Mouse (Mus musculus) midbrain, embryonic 15.5 days (tissue): ENCODE measurements at regions not wholly inside any gene's neighbourhood (a gene's known extent, or its start where the extent isn't known, plus 50 kb on each side); places are given as distances from the start of the nearest gene placed in this dataset.

Experiments used
- ATAC-seq: fragments of 200-750 bp; cut with Nextera tagmentation; replicated peaks from 2 replicates; pipeline ENCODE4 v1.8.0; 2017; ENCODE audit warnings: moderate TSS enrichment
- H3K27ac ChIP-seq: fragments of 300-500 bp; sonication (generic); 2 replicates; pipeline ENCODE4 v1.5.1; 2015; ENCODE audit warnings: mild to moderate bottlenecking, inconsistent platforms
- H3K27me3 ChIP-seq: fragments of 300-500 bp; sonication (generic); replicated peaks from 2 replicates; pipeline ENCODE4 v1.6.1; 2015; ENCODE audit warnings: inconsistent platforms
- H3K36me3 ChIP-seq: fragments of 300-500 bp; sonication (generic); replicated peaks from 2 replicates; pipeline ENCODE4 v1.6.1; 2015; ENCODE audit warnings: inconsistent platforms
- H3K4me1 ChIP-seq: fragments of 300-500 bp; sonication (generic); 2 replicates; pipeline ENCODE4 v1.6.1; 2015; ENCODE audit warnings: inconsistent platforms
- H3K4me2 ChIP-seq: fragments of 300-500 bp; sonication (generic); 2 replicates; pipeline ENCODE4 v1.6.1; 2015; ENCODE audit warnings: inconsistent platforms, mild to moderate bottlenecking, moderate library complexity
- H3K4me3 ChIP-seq: fragments of 300-500 bp; sonication (generic); 2 replicates; pipeline ENCODE4 v1.5.1; 2015; ENCODE audit warnings: mild to moderate bottlenecking, inconsistent platforms
- H3K9ac ChIP-seq: fragments of 300-500 bp; sonication (generic); 2 replicates; pipeline ENCODE4 v1.6.1; 2015; ENCODE audit warnings: mild to moderate bottlenecking, inconsistent platforms
- H3K9me3 ChIP-seq: fragments of 300-500 bp; sonication (generic); 2 replicates; pipeline ENCODE4 v1.6.1; 2016; ENCODE audit warnings: inconsistent platforms
- WGBS: fragments of 180-500 bp; shearing (Covaris S2); methylation state at CpG from one replicate; pipeline ENCODE4 v1.1.7; 2015; ENCODE audit warnings: mixed read lengths; 5-methylcytosine and 5-hydroxymethylcytosine counted together

DNA sequence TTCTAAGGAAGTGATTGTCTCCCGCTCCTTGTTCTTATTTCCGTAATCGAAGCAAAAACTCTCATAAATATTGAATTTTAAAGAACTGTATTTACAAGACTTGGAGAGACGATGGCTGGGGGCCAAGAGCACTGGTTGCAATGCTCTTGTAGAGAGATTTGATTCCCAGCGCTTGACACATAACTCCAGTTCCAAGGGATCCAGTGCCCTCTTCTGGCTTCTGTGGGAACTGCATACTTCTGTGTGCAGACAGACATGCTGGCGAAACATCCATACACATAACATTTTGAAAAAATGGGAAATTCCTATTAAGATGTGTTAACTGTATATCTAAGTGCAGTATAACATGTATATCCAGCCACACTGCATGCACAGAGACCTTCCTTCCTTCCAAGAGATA is 266.3 kb downstream of the Pax3 start:
- no peak for ATAC-seq
- 91% methylated on average over 6 of the region's 6 CpGs for WGBS
- Histone ChIP-seq H3K27me3 (no peaks in the 10 kb centered on the region), H3K4me2 (no peak overlapping the region), H3K36me3 (no peaks in the 10 kb centered on the region), H3K4me3 (no peak overlapping the region), H3K4me1 (no peaks in the 10 kb centered on the region), H3K9me3 (no peaks in the 10 kb centered on the region), H3K9ac (no peak overlapping the region), H3K27ac (no peak overlapping the region)

DNA sequence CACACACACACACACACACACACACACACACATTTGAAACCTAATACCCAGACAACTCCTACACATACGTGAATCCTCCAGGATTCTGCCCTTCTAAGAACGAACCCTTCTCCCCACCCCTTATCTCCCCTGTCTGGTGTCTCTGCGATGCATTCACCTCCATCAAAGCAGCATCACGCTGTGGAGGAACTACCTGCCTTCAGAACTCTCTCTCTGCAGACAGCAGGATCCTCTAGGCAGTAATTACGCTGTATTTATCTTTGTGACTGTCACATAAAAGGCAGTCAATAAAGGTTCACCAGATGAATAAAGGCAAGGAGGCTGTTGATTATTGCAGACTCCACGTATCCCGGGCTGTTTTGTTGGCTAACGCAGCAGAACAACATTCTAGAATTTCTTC is 267.4 kb downstream of the Pax3 start:
- H3K4me2 ChIP-seq: no peak overlapping the region
- H3K4me3 ChIP-seq: no peak overlapping the region
- H3K4me1 ChIP-seq: no peaks in the 10 kb centered on the region
- H3K36me3 ChIP-seq: no peaks in the 10 kb centered on the region
- H3K27me3 ChIP-seq: no peaks in the 10 kb centered on the region
- 37% methylated on average over 8 of the region's 8 CpGs for WGBS
- H3K27ac ChIP-seq: no peak overlapping the region
- ATAC-seq: 0 out of 2 replicates have a peak, but pooled peaks have one; percentile 33
- no peak overlapping the region for H3K9ac ChIP-seq
- H3K9me3 ChIP-seq: no peaks in the 10 kb centered on the region

DNA sequence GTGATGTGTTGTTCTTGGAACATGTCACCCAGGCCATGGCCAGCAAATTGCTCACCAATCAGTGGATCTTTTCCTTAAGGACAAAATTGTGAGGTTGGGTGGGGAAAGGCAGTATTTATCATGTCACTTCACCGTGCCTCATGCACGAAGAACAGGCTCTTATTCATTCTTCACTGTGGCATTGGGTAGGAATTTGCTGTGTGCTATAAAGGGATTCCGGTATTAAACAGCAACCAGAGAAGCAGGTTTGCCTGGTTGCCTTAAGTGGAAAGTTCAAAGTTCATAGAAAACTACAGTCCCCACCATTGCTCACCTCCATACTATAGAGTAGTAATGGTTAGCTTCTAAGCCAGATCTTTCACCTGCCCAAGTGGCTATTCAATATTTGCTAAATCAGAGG is 270.8 kb downstream of the Pax3 start:
- no peaks in the 10 kb centered on the region for H3K27me3 ChIP-seq
- no peak overlapping the region for H3K4me2 ChIP-seq
- ATAC-seq: no peak
- no peak overlapping the region for H3K9ac ChIP-seq
- H3K4me3 ChIP-seq: no peak overlapping the region
- H3K27ac ChIP-seq: no peak overlapping the region
- H3K36me3 ChIP-seq: no peaks in the 10 kb centered on the region
- no peaks in the 10 kb centered on the region for H3K9me3 ChIP-seq
- 95% methylated on average over 3 of the region's 3 CpGs for WGBS
- H3K4me1 ChIP-seq: no peaks in the 10 kb centered on the region

DNA sequence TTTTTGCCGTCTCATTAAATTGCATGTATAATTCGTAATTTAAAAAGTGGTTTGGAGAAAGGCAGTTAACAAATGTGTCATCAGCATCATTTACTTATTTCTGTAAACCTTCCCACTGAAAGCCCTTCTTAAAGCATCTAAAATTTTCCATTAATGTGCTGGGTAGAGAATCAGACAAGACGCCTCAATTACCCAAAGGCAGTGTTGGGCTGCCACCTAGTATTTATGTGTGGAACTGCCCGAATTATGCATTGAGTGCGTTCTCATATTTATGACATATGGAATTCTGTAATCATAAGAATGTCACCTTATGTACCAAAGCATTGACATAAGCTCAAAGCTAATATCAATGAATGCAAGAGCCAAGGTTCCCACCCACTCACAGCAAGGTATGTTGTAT is 300.7 kb downstream of the Pax3 start:
- Histone ChIP-seq H3K27me3 (peaks cover 5% of the 10 kb centered on the region; the same call in 1 of the 2 replicates), H3K4me3 (no peak overlapping the region), H3K4me1 (no peaks in the 10 kb centered on the region), H3K4me2 (no peak overlapping the region), H3K27ac (no peak overlapping the region), H3K36me3 (no peaks in the 10 kb centered on the region), H3K9ac (no peak overlapping the region), H3K9me3 (no peaks in the 10 kb centered on the region)
- peak; percentile 67; the same call in 1 of the 2 replicates for ATAC-seq
- 53% methylated on average over 5 of the region's 5 CpGs for WGBS

DNA sequence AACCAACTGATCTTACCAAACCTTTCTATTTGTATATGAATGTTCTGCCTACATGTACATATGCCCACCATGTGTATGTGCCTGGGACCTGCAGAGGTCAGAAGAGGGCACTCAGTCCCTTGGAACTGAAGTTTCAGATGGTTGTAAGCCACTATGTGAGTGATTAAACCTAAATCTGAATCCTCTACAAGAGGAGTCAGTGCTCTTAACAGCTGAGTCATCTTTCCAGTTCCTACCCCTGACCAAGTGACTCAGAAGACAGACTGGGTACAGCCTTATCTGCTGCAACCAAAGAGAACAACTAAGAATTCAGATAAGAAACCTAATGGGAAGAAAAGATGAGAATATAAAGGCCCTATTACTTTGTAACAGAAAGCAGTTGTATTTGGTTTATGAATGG is 317.9 kb downstream of the Pax3 start:
- H3K27ac ChIP-seq: no peak overlapping the region
- H3K36me3 ChIP-seq: no peaks in the 10 kb centered on the region
- ATAC-seq: no peak
- H3K9me3 ChIP-seq: no peaks in the 10 kb centered on the region
- no peaks in the 10 kb centered on the region for H3K4me1 ChIP-seq
- no peak overlapping the region for H3K4me3 ChIP-seq
- H3K4me2 ChIP-seq: no peak overlapping the region
- no peaks in the 10 kb centered on the region for H3K27me3 ChIP-seq
- no peak overlapping the region for H3K9ac ChIP-seq

GRCm38 (mm10) chr1:77870125-77870524 is 326.8 kb downstream of the Pax3 start:
- no peak overlapping the region for H3K27ac ChIP-seq
- H3K9ac ChIP-seq: no peak overlapping the region
- no peak for ATAC-seq
- WGBS: 65% methylated on average over 2 of the region's 2 CpGs
- H3K4me2 ChIP-seq: no peak overlapping the region
- no peaks in the 10 kb centered on the region for H3K36me3 ChIP-seq
- H3K9me3 ChIP-seq: no peaks in the 10 kb centered on the region
- no peaks in the 10 kb centered on the region for H3K4me1 ChIP-seq
- H3K27me3 ChIP-seq: no peaks in the 10 kb centered on the region
- no peak overlapping the region for H3K4me3 ChIP-seq

GRCm38 (mm10) chr1:77869174-77869573 is 327.8 kb downstream of the Pax3 start:
- no peaks in the 10 kb centered on the region for H3K27me3 ChIP-seq
- WGBS: 43% methylated on average over 1 of the region's 1 CpGs
- no peaks in the 10 kb centered on the region for H3K9me3 ChIP-seq
- no peak overlapping the region for H3K9ac ChIP-seq
- peak; percentile 75; the same call in 1 of the 2 replicates for ATAC-seq
- no peak overlapping the region for H3K4me2 ChIP-seq
- no peak overlapping the region for H3K4me3 ChIP-seq
- H3K27ac ChIP-seq: no peak overlapping the region
- H3K36me3 ChIP-seq: no peaks in the 10 kb centered on the region
- H3K4me1 ChIP-seq: no peaks in the 10 kb centered on the region

- no peak overlapping the region for H3K4me2 ChIP-seq
- H3K4me3 ChIP-seq: no peak overlapping the region
- 90% methylated on average over 9 of the region's 9 CpGs for WGBS
- ATAC-seq: no peak
- no peaks in the 10 kb centered on the region for H3K36me3 ChIP-seq
- H3K4me1 ChIP-seq: no peaks in the 10 kb centered on the region
- no peaks in the 10 kb centered on the region for H3K27me3 ChIP-seq
- H3K27ac ChIP-seq: no peak overlapping the region
- no peak overlapping the region for H3K9ac ChIP-seq
- no peaks in the 10 kb centered on the region for H3K9me3 ChIP-seq
Measured at GRCm38 (mm10) chr1:77859931-77860330, 337.0 kb downstream of the Pax3 start.

DNA sequence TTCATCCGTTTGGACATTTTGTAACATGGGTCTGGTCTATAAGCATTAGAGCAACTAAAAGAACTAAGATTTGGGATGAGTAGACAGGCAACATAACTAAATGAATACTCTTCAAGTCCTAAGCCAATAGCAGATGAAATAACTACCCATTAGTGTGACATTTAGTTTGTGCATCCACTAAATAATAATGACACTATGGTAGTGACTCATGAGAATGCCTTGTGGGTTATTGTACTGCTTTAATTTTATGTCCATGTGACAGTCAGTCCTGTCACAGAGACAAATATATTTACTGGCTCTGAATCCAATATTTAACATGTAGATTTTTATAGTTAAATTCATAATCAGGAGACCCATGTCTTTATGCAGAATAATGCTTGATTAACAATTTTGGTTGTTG is 339.5 kb upstream of the Epha4 start:
- H3K27ac ChIP-seq: no peak overlapping the region
- H3K4me3 ChIP-seq: no peak overlapping the region
- no peak overlapping the region for H3K4me2 ChIP-seq
- 86% methylated on average over 1 of the region's 1 CpGs for WGBS
- no peak overlapping the region for H3K9ac ChIP-seq
- H3K4me1 ChIP-seq: no peaks in the 10 kb centered on the region
- no peaks in the 10 kb centered on the region for H3K9me3 ChIP-seq
- no peak for ATAC-seq
- no peaks in the 10 kb centered on the region for H3K36me3 ChIP-seq
- no peaks in the 10 kb centered on the region for H3K27me3 ChIP-seq

- Histone ChIP-seq H3K9me3 (no peaks in the 10 kb centered on the region), H3K36me3 (no peaks in the 10 kb centered on the region), H3K27ac (no peak overlapping the region), H3K27me3 (no peaks in the 10 kb centered on the region), H3K4me2 (no peak overlapping the region), H3K9ac (no peak overlapping the region), H3K4me1 (peaks cover 8% of the 10 kb centered on the region; the same call in 1 of the 2 replicates), H3K4me3 (no peak overlapping the region)
- 65% methylated on average over 9 of the region's 9 CpGs for WGBS
- ATAC-seq: no peak
Measured at GRCm38 (mm10) chr1:77847766-77848615, 333.1 kb upstream of the Epha4 start.

- no peak for ATAC-seq
- 77% methylated on average over 12 of the region's 12 CpGs for WGBS
- no peak overlapping the region for H3K4me2 ChIP-seq
- H3K27ac ChIP-seq: no peak overlapping the region
- peaks cover 8% of the 10 kb centered on the region; the same call in 1 of the 2 replicates for H3K4me1 ChIP-seq
- H3K4me3 ChIP-seq: no peak overlapping the region
- H3K9ac ChIP-seq: no peak overlapping the region
- no peaks in the 10 kb centered on the region for H3K27me3 ChIP-seq
- no peaks in the 10 kb centered on the region for H3K9me3 ChIP-seq
- no peaks in the 10 kb centered on the region for H3K36me3 ChIP-seq
Measured at GRCm38 (mm10) chr1:77846039-77846727, 331.3 kb upstream of the Epha4 start.

DNA sequence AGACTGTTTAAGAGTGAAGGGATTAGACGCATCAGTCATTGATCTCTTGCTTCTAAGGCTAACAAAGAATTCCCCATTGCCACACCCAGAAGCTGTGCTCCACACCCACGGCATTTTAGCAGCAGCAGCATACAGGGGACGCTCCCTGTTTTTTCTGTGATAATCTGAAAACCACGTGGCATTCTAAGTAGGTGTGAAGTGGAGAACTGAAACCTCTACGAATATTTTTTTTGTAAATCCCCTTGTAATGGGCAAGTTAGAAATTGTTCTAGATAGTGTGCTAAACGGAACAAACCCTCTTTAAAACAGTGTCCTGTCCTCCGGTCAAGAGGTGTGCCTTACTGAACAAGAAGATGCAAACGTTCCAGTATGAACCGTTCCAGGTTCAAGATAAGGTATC is 325.8 kb upstream of the Epha4 start:
- H3K27ac ChIP-seq: no peak overlapping the region
- no peak overlapping the region for H3K4me2 ChIP-seq
- H3K36me3 ChIP-seq: no peaks in the 10 kb centered on the region
- WGBS: 62% methylated on average over 9 of the region's 9 CpGs
- H3K4me1 ChIP-seq: 0 out of 2 replicates have a peak, but pooled peaks cover 4% of the 10 kb centered on the region
- no peak for ATAC-seq
- no peaks in the 10 kb centered on the region for H3K9me3 ChIP-seq
- no peak overlapping the region for H3K4me3 ChIP-seq
- H3K27me3 ChIP-seq: no peaks in the 10 kb centered on the region
- no peak overlapping the region for H3K9ac ChIP-seq

GRCm38 (mm10) chr1:77832174-77832573 is 317.3 kb upstream of the Epha4 start:
- H3K9me3 ChIP-seq: no peaks in the 10 kb centered on the region
- H3K4me3 ChIP-seq: no peak overlapping the region
- H3K4me1 ChIP-seq: no peaks in the 10 kb centered on the region
- no peak overlapping the region for H3K27ac ChIP-seq
- H3K4me2 ChIP-seq: no peak overlapping the region
- no peaks in the 10 kb centered on the region for H3K27me3 ChIP-seq
- 64% methylated on average over 2 of the region's 2 CpGs for WGBS
- no peaks in the 10 kb centered on the region for H3K36me3 ChIP-seq
- no peak for ATAC-seq
- H3K9ac ChIP-seq: no peak overlapping the region
